Mouse (Mus musculus) neural tube, embryonic 15.5 days (tissue): ENCODE data around the gene E330021D16Rik. TPM values are rescaled to one million over a fixed set of nuclear protein-coding genes. Genes with fewer than 3 reads are reported as not detected.
"Not testable (repeated sequence)": the region's sequence is repeated elsewhere in the genome, so short reads cannot be mapped to it uniquely, and the experiment has no call there.

ENCODE experiments used
- ATAC-seq: fragments of 200-750 bp; cut with Nextera tagmentation; 2 replicates; pipeline ENCODE4 v1.8.0; 2017; ENCODE audit warnings: mild to moderate bottlenecking, moderate TSS enrichment, moderate library complexity; ENCODE audit not compliant: low FRiP score
- H3K27ac ChIP-seq: fragments of 300-500 bp; sonication (generic); replicated peaks from 2 replicates; pipeline ENCODE4 v1.5.1; 2015; ENCODE audit warnings: mild to moderate bottlenecking, inconsistent platforms
- H3K27me3 ChIP-seq: fragments of 300-500 bp; sonication (generic); replicated peaks from 2 replicates; pipeline ENCODE4 v1.6.1; 2015; ENCODE audit warnings: inconsistent platforms
- H3K36me3 ChIP-seq: fragments of 300-500 bp; sonication (generic); 2 replicates; pipeline ENCODE4 v1.6.1; 2015; ENCODE audit warnings: inconsistent platforms
- H3K4me1 ChIP-seq: fragments of 300-500 bp; sonication (generic); 2 replicates; pipeline ENCODE4 v1.6.1; 2015; ENCODE audit warnings: inconsistent platforms
- H3K4me2 ChIP-seq: fragments of 300-500 bp; sonication (generic); 2 replicates; pipeline ENCODE4 v1.6.1; 2015; ENCODE audit warnings: inconsistent platforms, mild to moderate bottlenecking, moderate library complexity
- H3K4me3 ChIP-seq: fragments of 300-500 bp; sonication (generic); replicated peaks from 2 replicates; pipeline ENCODE4 v1.5.1; 2015; ENCODE audit warnings: mild to moderate bottlenecking, inconsistent platforms
- H3K9ac ChIP-seq: fragments of 300-500 bp; sonication (generic); replicated peaks from 2 replicates; pipeline ENCODE4 v1.6.1; 2015; ENCODE audit warnings: mild to moderate bottlenecking, inconsistent platforms
- H3K9me3 ChIP-seq: fragments of 300-500 bp; sonication (generic); replicated peaks from 2 replicates; pipeline ENCODE4 v1.6.1; 2016; ENCODE audit warnings: inconsistent platforms
- WGBS: fragments of 180-500 bp; shearing (Covaris S2); methylation state at CpG from one replicate; pipeline ENCODE4 v1.1.7; 2015; ENCODE audit warnings: mixed read lengths; 5-methylcytosine and 5-hydroxymethylcytosine counted together
- polyA plus RNA-seq: library from polyadenylated mRNA; unstranded; fragments of >200 nt; fragmentation: Nextera tagmentation; extraction: Ambion mirVana; gene quantifications from 2 replicates; pipeline ENCODE4 v1.2.1, GENCODE M21; 2015

The E330021D16Rik gene
- polyA plus RNA-seq, 1 experiment from 2014 or later = not detected

GRCm38 (mm10) chr6:136436151-136436550 is 20.8 kb upstream of the E330021D16Rik start:
- WGBS = 62% methylated on average over 3 of the region's 3 CpGs
- ATAC-seq, H3K4me1 ChIP-seq, H3K27ac ChIP-seq, H3K9ac ChIP-seq, H3K4me3 ChIP-seq, H3K4me2 ChIP-seq, H3K36me3 ChIP-seq, H3K27me3 ChIP-seq, H3K9me3 ChIP-seq: not testable (repeated sequence)

- Histone ChIP-seq H3K4me3 (no peak overlapping the region), H3K27ac (no peak overlapping the region), H3K9ac (no peak overlapping the region), H3K4me2 (no peak overlapping the region), H3K4me1 (no peaks in the 10 kb centered on the region), H3K36me3 (no peaks in the 10 kb centered on the region), H3K27me3 (no peaks in the 10 kb centered on the region), H3K9me3 (no peaks in the 10 kb centered on the region)
- ATAC-seq = no peak
- 92% methylated on average over 6 of the region's 6 CpGs for WGBS
Measured at GRCm38 (mm10) chr6:136433573-136433972, 18.2 kb upstream of the E330021D16Rik start.

- no peak overlapping the region for H3K27ac ChIP-seq
- 61% methylated on average over 7 of the region's 7 CpGs for WGBS
- H3K9ac ChIP-seq = no peak overlapping the region
- no peak overlapping the region for H3K4me3 ChIP-seq
- H3K27me3 ChIP-seq = no peaks in the 10 kb centered on the region
- H3K36me3 ChIP-seq = no peaks in the 10 kb centered on the region
- H3K4me2 ChIP-seq = no peak overlapping the region
- no peaks in the 10 kb centered on the region for H3K4me1 ChIP-seq
- H3K9me3 ChIP-seq = no peaks in the 10 kb centered on the region
- no peak for ATAC-seq
Measured at GRCm38 (mm10) chr6:136431896-136432248, 16.5 kb upstream of the E330021D16Rik start.

GRCm38 (mm10) chr6:136431169-136431895 is 16.0 kb upstream of the E330021D16Rik start:
- 71% methylated on average over 10 of the region's 10 CpGs for WGBS

GRCm38 (mm10) chr6:136429441-136429840 is 14.1 kb upstream of the E330021D16Rik start:
- H3K9ac ChIP-seq = no peak overlapping the region
- no peaks in the 10 kb centered on the region for H3K27me3 ChIP-seq
- no peak overlapping the region for H3K4me2 ChIP-seq
- H3K9me3 ChIP-seq = no peaks in the 10 kb centered on the region
- H3K36me3 ChIP-seq = no peaks in the 10 kb centered on the region
- H3K4me1 ChIP-seq = no peaks in the 10 kb centered on the region
- ATAC-seq = no peak
- no peak overlapping the region for H3K27ac ChIP-seq
- H3K4me3 ChIP-seq = no peak overlapping the region
- WGBS = 60% methylated on average over 4 of the region's 4 CpGs

More at GRCm38 (mm10) chr6:136431169-136431895, 16.0 kb upstream of the E330021D16Rik start:
- no peaks in the 10 kb centered on the region for H3K27me3 ChIP-seq
- H3K9me3 ChIP-seq = no peaks in the 10 kb centered on the region
- H3K36me3 ChIP-seq = no peaks in the 10 kb centered on the region
- ATAC-seq = no peak
- H3K9ac ChIP-seq = no peak overlapping the region
- H3K4me3 ChIP-seq = no peak overlapping the region
- no peak overlapping the region for H3K27ac ChIP-seq
- H3K4me2 ChIP-seq = no peak overlapping the region
- H3K4me1 ChIP-seq = no peaks in the 10 kb centered on the region

- WGBS = 89% methylated on average over 5 of the region's 5 CpGs
- H3K4me2 ChIP-seq = no peak overlapping the region
- H3K9me3 ChIP-seq = no peaks in the 10 kb centered on the region
- H3K27me3 ChIP-seq = no peaks in the 10 kb centered on the region
- no peak overlapping the region for H3K9ac ChIP-seq
- no peak overlapping the region for H3K4me3 ChIP-seq
- ATAC-seq = no peak
- H3K4me1 ChIP-seq = no peaks in the 10 kb centered on the region
- H3K27ac ChIP-seq = no peak overlapping the region
- no peaks in the 10 kb centered on the region for H3K36me3 ChIP-seq
Measured at GRCm38 (mm10) chr6:136428412-136428811, 13.0 kb upstream of the E330021D16Rik start.

- no peaks in the 10 kb centered on the region for H3K4me1 ChIP-seq
- WGBS = 92% methylated on average over 6 of the region's 6 CpGs
Measured at GRCm38 (mm10) chr6:136427240-136427639, 11.9 kb upstream of the E330021D16Rik start.

GRCm38 (mm10) chr6:136425956-136426355 is 10.6 kb upstream of the E330021D16Rik start:
- Histone ChIP-seq H3K4me1 (no peaks in the 10 kb centered on the region), H3K27me3 (no peaks in the 10 kb centered on the region), H3K27ac (no peak overlapping the region), H3K36me3 (no peaks in the 10 kb centered on the region), H3K4me2 (no peak overlapping the region), H3K9me3 (no peaks in the 10 kb centered on the region), H3K9ac (no peak overlapping the region), H3K4me3 (no peak overlapping the region)
- ATAC-seq = no peak
- 83% methylated on average over 5 of the region's 5 CpGs for WGBS

More at GRCm38 (mm10) chr6:136427240-136427639, 11.9 kb upstream of the E330021D16Rik start:
- Histone ChIP-seq H3K9ac (no peak overlapping the region), H3K36me3 (no peaks in the 10 kb centered on the region), H3K4me3 (no peak overlapping the region), H3K4me2 (no peak overlapping the region), H3K9me3 (no peaks in the 10 kb centered on the region), H3K27me3 (no peaks in the 10 kb centered on the region), H3K27ac (no peak overlapping the region)
- ATAC-seq = no peak

GRCm38 (mm10) chr6:136424166-136424565 is 8.8 kb upstream of the E330021D16Rik start:
- 88% methylated on average over 3 of the region's 3 CpGs for WGBS
- H3K9me3 ChIP-seq = no peaks in the 10 kb centered on the region
- ATAC-seq = no peak

GRCm38 (mm10) chr6:136423201-136423600 is 7.8 kb upstream of the E330021D16Rik start:
- no peaks in the 10 kb centered on the region for H3K36me3 ChIP-seq
- no peak overlapping the region for H3K27ac ChIP-seq
- H3K4me3 ChIP-seq = no peak overlapping the region
- no peak for ATAC-seq
- H3K4me1 ChIP-seq = no peaks in the 10 kb centered on the region
- H3K9me3 ChIP-seq = no peaks in the 10 kb centered on the region
- WGBS = 95% methylated on average over 5 of the region's 5 CpGs
- no peak overlapping the region for H3K4me2 ChIP-seq
- no peak overlapping the region for H3K9ac ChIP-seq
- no peaks in the 10 kb centered on the region for H3K27me3 ChIP-seq

More at GRCm38 (mm10) chr6:136424166-136424565, 8.8 kb upstream of the E330021D16Rik start:
- H3K36me3 ChIP-seq = no peaks in the 10 kb centered on the region
- H3K4me3 ChIP-seq = no peak overlapping the region
- H3K27me3 ChIP-seq = no peaks in the 10 kb centered on the region
- H3K4me2 ChIP-seq = no peak overlapping the region
- H3K4me1 ChIP-seq = no peaks in the 10 kb centered on the region
- no peak overlapping the region for H3K9ac ChIP-seq
- no peak overlapping the region for H3K27ac ChIP-seq

GRCm38 (mm10) chr6:136422084-136422853 is 6.9 kb upstream of the E330021D16Rik start:
- no peak overlapping the region for H3K4me2 ChIP-seq
- WGBS = 59% methylated on average over 16 of the region's 16 CpGs
- no peaks in the 10 kb centered on the region for H3K4me1 ChIP-seq
- H3K9me3 ChIP-seq = no peaks in the 10 kb centered on the region
- H3K27me3 ChIP-seq = no peaks in the 10 kb centered on the region
- ATAC-seq = no peak; the same call in 1 of the 2 replicates
- no peaks in the 10 kb centered on the region for H3K36me3 ChIP-seq
- H3K4me3 ChIP-seq = no peak overlapping the region
- no peak overlapping the region for H3K27ac ChIP-seq
- no peak overlapping the region for H3K9ac ChIP-seq

- no peak for ATAC-seq
- 66% methylated on average over 3 of the region's 3 CpGs for WGBS
- H3K9me3 ChIP-seq = no peaks in the 10 kb centered on the region
- no peaks in the 10 kb centered on the region for H3K36me3 ChIP-seq
- H3K4me2 ChIP-seq = no peak overlapping the region
- no peak overlapping the region for H3K9ac ChIP-seq
- no peak overlapping the region for H3K27ac ChIP-seq
- H3K27me3 ChIP-seq = no peaks in the 10 kb centered on the region
- no peak overlapping the region for H3K4me3 ChIP-seq
- H3K4me1 ChIP-seq = no peaks in the 10 kb centered on the region
Measured at GRCm38 (mm10) chr6:136421059-136421458, 5.7 kb upstream of the E330021D16Rik start.
